Mouse (Mus musculus): ENCODE measurements around the gene Smtnl1. TPM values are rescaled to one million over a fixed set of nuclear protein-coding genes. Genes with fewer than 3 reads are reported as not detected.
A peak's percentile ranks its signal among the peaks of the same experiment; 100 is the strongest.
"Not testable (repeated sequence)": the region's sequence is repeated elsewhere in the genome, so short reads cannot be mapped to it uniquely, and the experiment has no call there.

Gene Smtnl1
- polyA plus RNA-seq, 1 experiment from 2014 or later, result not detected

- Histone ChIP-seq H3K27me3 (ENCODE audit: control insufficient read depth, insufficient read depth, low read length) (no peaks in the 10 kb centered on the region), H3K9me3 (ENCODE audit: control insufficient read depth, low read length) (no peaks in the 10 kb centered on the region), H3K4me3 (replicated peaks; ENCODE audit: low read depth, low read length) (no peak overlapping the region), H3K36me3 (ENCODE audit: control insufficient read depth, insufficient read depth, low read length) (no peaks in the 10 kb centered on the region), H3K9ac (replicated peaks; ENCODE audit: low read length) (no peak overlapping the region), H3K4me2 (ENCODE audit: low read length) (no peak overlapping the region), H3K27ac (replicated peaks; ENCODE audit: low read depth, low read length) (no peak overlapping the region), H3K4me1 (ENCODE audit: control insufficient read depth, insufficient read depth, low read length) (no peaks in the 10 kb centered on the region)
- DNase-seq (no peak), ATAC-seq (ENCODE audit: low FRiP score, low TSS enrichment) (no peak)
- 79% methylated on average over 5 of the region's 5 CpGs for WGBS
Measured at GRCm38 (mm10) chr2:84806546-84806945, 15.9 kb downstream of the Smtnl1 start.

- DNase-seq (no peak), ATAC-seq (ENCODE audit: low FRiP score, low TSS enrichment) (no peak)
- H3K4me1 ChIP-seq (ENCODE audit: control insufficient read depth, insufficient read depth, low read length), result 0 out of 2 replicates have a peak, but pooled peaks cover 3% of the 10 kb centered on the region
- no peak overlapping the region for H3K4me3 ChIP-seq (replicated peaks; ENCODE audit: low read depth, low read length)
- no peaks in the 10 kb centered on the region for H3K36me3 ChIP-seq (ENCODE audit: control insufficient read depth, insufficient read depth, low read length)
- no peaks in the 10 kb centered on the region for H3K27me3 ChIP-seq (ENCODE audit: control insufficient read depth, insufficient read depth, low read length)
- WGBS, result 88% methylated on average over 7 of the region's 7 CpGs
- H3K27ac ChIP-seq (replicated peaks; ENCODE audit: low read depth, low read length), result no peak overlapping the region
- no peak overlapping the region for H3K9ac ChIP-seq (replicated peaks; ENCODE audit: low read length)
- H3K4me2 ChIP-seq (ENCODE audit: low read length), result no peak overlapping the region
- no peaks in the 10 kb centered on the region for H3K9me3 ChIP-seq (ENCODE audit: control insufficient read depth, low read length)
Measured at GRCm38 (mm10) chr2:84803963-84804362, 18.5 kb downstream of the Smtnl1 start.

GRCm38 (mm10) chr2:84801223-84801622, 21.2 kb downstream of the Smtnl1 start:
- DNase-seq; H3K4me3 ChIP-seq (replicated peaks; ENCODE audit: low read depth, low read length); H3K27ac ChIP-seq (replicated peaks; ENCODE audit: low read depth, low read length); ATAC-seq (ENCODE audit: low FRiP score, low TSS enrichment); H3K9me3 ChIP-seq (ENCODE audit: control insufficient read depth, low read length); H3K4me2 ChIP-seq (ENCODE audit: low read length); H3K36me3 ChIP-seq (ENCODE audit: control insufficient read depth, insufficient read depth, low read length); H3K27me3 ChIP-seq (ENCODE audit: control insufficient read depth, insufficient read depth, low read length); H3K9ac ChIP-seq (replicated peaks; ENCODE audit: low read length): not testable (repeated sequence)
- 67% methylated on average over 5 of the region's 5 CpGs for WGBS
- H3K4me1 ChIP-seq (ENCODE audit: control insufficient read depth, insufficient read depth, low read length), result 0 out of 2 replicates have a peak, but pooled peaks cover 11% of the 10 kb centered on the region

GRCm38 (mm10) chr2:84800304-84800703, 22.1 kb downstream of the Smtnl1 start:
- no peak for ATAC-seq (ENCODE audit: low FRiP score, low TSS enrichment)
- WGBS, result 83% methylated on average over 4 of the region's 4 CpGs
- no peaks in the 10 kb centered on the region for H3K27me3 ChIP-seq (ENCODE audit: control insufficient read depth, insufficient read depth, low read length)
- H3K4me1 ChIP-seq (ENCODE audit: control insufficient read depth, insufficient read depth, low read length), result 0 out of 2 replicates have a peak, but pooled peaks cover 11% of the 10 kb centered on the region
- no peak overlapping the region for H3K4me3 ChIP-seq (replicated peaks; ENCODE audit: low read depth, low read length)
- H3K27ac ChIP-seq (replicated peaks; ENCODE audit: low read depth, low read length), result no peak overlapping the region
- H3K36me3 ChIP-seq (ENCODE audit: control insufficient read depth, insufficient read depth, low read length), result no peaks in the 10 kb centered on the region
- H3K9ac ChIP-seq (replicated peaks; ENCODE audit: low read length), result no peak overlapping the region
- no peak for DNase-seq
- no peaks in the 10 kb centered on the region for H3K9me3 ChIP-seq (ENCODE audit: control insufficient read depth, low read length)
- H3K4me2 ChIP-seq (ENCODE audit: low read length), result no peak overlapping the region

GRCm38 (mm10) chr2:84799041-84799561, 23.4 kb downstream of the Smtnl1 start:
- no peaks in the 10 kb centered on the region for H3K36me3 ChIP-seq (ENCODE audit: control insufficient read depth, insufficient read depth, low read length)
- ATAC-seq (ENCODE audit: low FRiP score, low TSS enrichment) (peak; percentile 66), DNase-seq (peak; percentile 86)
- H3K9me3 ChIP-seq (ENCODE audit: control insufficient read depth, low read length), result no peaks in the 10 kb centered on the region
- under 1% methylated on average over 16 of the region's 16 CpGs for WGBS
- H3K27me3 ChIP-seq (ENCODE audit: control insufficient read depth, insufficient read depth, low read length), result no peaks in the 10 kb centered on the region
- H3K4me1 ChIP-seq (ENCODE audit: control insufficient read depth, insufficient read depth, low read length), result 0 out of 2 replicates have a peak, but pooled peaks cover 11% of the 10 kb centered on the region
- peak overlapping the region; percentile 51 for H3K4me3 ChIP-seq (replicated peaks; ENCODE audit: low read depth, low read length)
- H3K4me2 ChIP-seq (ENCODE audit: low read length), result peak overlapping the region; percentile 82
- peak overlapping the region; percentile 46 for H3K9ac ChIP-seq (replicated peaks; ENCODE audit: low read length)
- no peak overlapping the region for H3K27ac ChIP-seq (replicated peaks; ENCODE audit: low read depth, low read length)

GRCm38 (mm10) chr2:84798493-84798921, 23.9 kb downstream of the Smtnl1 start, which contains the start of gene Ube2l6:
TSS of gene Ube2l6 (plus strand) at chr2:84798828.
- peak; percentile 73 for ATAC-seq (ENCODE audit: low FRiP score, low TSS enrichment)

GRCm38 (mm10) chr2:84797833-84798492, 24.5 kb downstream of the Smtnl1 start:
- peak; percentile 90 for DNase-seq
- 10% methylated on average over 13 of the region's 13 CpGs for WGBS
- peak; percentile 48; the same call in 1 of the 2 replicates for ATAC-seq (ENCODE audit: low FRiP score, low TSS enrichment)

More at GRCm38 (mm10) chr2:84798493-84798921, 23.9 kb downstream of the Smtnl1 start, which contains the start of gene Ube2l6:
- no peaks in the 10 kb centered on the region for H3K9me3 ChIP-seq (ENCODE audit: control insufficient read depth, low read length)
- H3K27me3 ChIP-seq (ENCODE audit: control insufficient read depth, insufficient read depth, low read length), result no peaks in the 10 kb centered on the region
- H3K9ac ChIP-seq (replicated peaks; ENCODE audit: low read length), result peak within 1 kb of the TSS; percentile 46
- 0 out of 2 replicates have a peak, but pooled peaks cover 11% of the 10 kb centered on the region for H3K4me1 ChIP-seq (ENCODE audit: control insufficient read depth, insufficient read depth, low read length)
- no peaks in the 10 kb centered on the region for H3K36me3 ChIP-seq (ENCODE audit: control insufficient read depth, insufficient read depth, low read length)
- H3K4me2 ChIP-seq (ENCODE audit: low read length), result peak within 1 kb of the TSS; percentile 82
- peak within 1 kb of the TSS; percentile 49; the same call in 1 of the 2 replicates for H3K27ac ChIP-seq (replicated peaks; ENCODE audit: low read depth, low read length)
- WGBS, result 0% methylated on average over 21 of the region's 21 CpGs
- peak; percentile 68 for DNase-seq
- H3K4me3 ChIP-seq (replicated peaks; ENCODE audit: low read depth, low read length), result peak within 1 kb of the TSS; percentile 51

GRCm38 (mm10) chr2:84793871-84794270, 28.6 kb downstream of the Smtnl1 start:
- no peaks in the 10 kb centered on the region for H3K9me3 ChIP-seq (ENCODE audit: control insufficient read depth, low read length)
- no peak overlapping the region for H3K27ac ChIP-seq (replicated peaks; ENCODE audit: low read depth, low read length)
- H3K9ac ChIP-seq (replicated peaks; ENCODE audit: low read length), result no peak overlapping the region
- H3K4me1 ChIP-seq (ENCODE audit: control insufficient read depth, insufficient read depth, low read length), result 0 out of 2 replicates have a peak, but pooled peaks cover 7% of the 10 kb centered on the region
- no peak overlapping the region for H3K4me3 ChIP-seq (replicated peaks; ENCODE audit: low read depth, low read length)
- H3K36me3 ChIP-seq (ENCODE audit: control insufficient read depth, insufficient read depth, low read length), result no peaks in the 10 kb centered on the region
- DNase-seq, result no peak
- WGBS, result 88% methylated on average over 3 of the region's 3 CpGs
- no peaks in the 10 kb centered on the region for H3K27me3 ChIP-seq (ENCODE audit: control insufficient read depth, insufficient read depth, low read length)
- no peak overlapping the region for H3K4me2 ChIP-seq (ENCODE audit: low read length)
- no peak for ATAC-seq (ENCODE audit: low FRiP score, low TSS enrichment)

More at GRCm38 (mm10) chr2:84797833-84798492, 24.5 kb downstream of the Smtnl1 start:
- no peaks in the 10 kb centered on the region for H3K27me3 ChIP-seq (ENCODE audit: control insufficient read depth, insufficient read depth, low read length)
- H3K4me1 ChIP-seq (ENCODE audit: control insufficient read depth, insufficient read depth, low read length), result 0 out of 2 replicates have a peak, but pooled peaks cover 11% of the 10 kb centered on the region
- no peaks in the 10 kb centered on the region for H3K36me3 ChIP-seq (ENCODE audit: control insufficient read depth, insufficient read depth, low read length)
- H3K9me3 ChIP-seq (ENCODE audit: control insufficient read depth, low read length), result no peaks in the 10 kb centered on the region
- peak overlapping the region; percentile 51 for H3K4me3 ChIP-seq (replicated peaks; ENCODE audit: low read depth, low read length)
- H3K4me2 ChIP-seq (ENCODE audit: low read length), result peak overlapping the region; percentile 82
- H3K27ac ChIP-seq (replicated peaks; ENCODE audit: low read depth, low read length), result 0 out of 2 replicates have a peak overlapping the region, but pooled peaks have one; percentile 49
- H3K9ac ChIP-seq (replicated peaks; ENCODE audit: low read length), result peak overlapping the region; percentile 46
